Mouse (Mus musculus) inflammation-experienced regulatory T-cells, adult 6 months (primary cell): ENCODE measurements around the gene Sparcl1. TPM values are rescaled to one million over a fixed set of nuclear protein-coding genes. Genes with fewer than 3 reads are reported as not detected.

Source experiments
- polyA plus RNA-seq, 3 experiments: library from polyadenylated mRNA; unstranded; fragments of 100-300 nt; shearing (Covaris generic); gene quantifications; one replicate each; pipeline ENCODE4 v1.2.1; 2017

Gene Sparcl1
- polyA plus RNA-seq, 3 experiments from 2014 or later = not detected

Other genes with a start within 250 kb of the Sparcl1 start
- gene Klhl8, start 202.5 kb downstream of the Sparcl1 start, polyA plus RNA-seq = under 1 TPM; 0.19 to 0.75 (median 0.49) TPM
- gene Hsd17b13, start 136.3 kb downstream of the Sparcl1 start, polyA plus RNA-seq = not detected
- gene Hsd17b11, start 91.8 kb downstream of the Sparcl1 start, polyA plus RNA-seq = 1 to 10 TPM; 3.5 to 4.9 (median 3.8) TPM
- gene Nudt9, start 67.4 kb downstream of the Sparcl1 start, polyA plus RNA-seq = 10 to 100 TPM; 14.9 to 17.8 (median 16.2) TPM
- not detected for gene Gm17660, start 36.1 kb downstream of the Sparcl1 start, polyA plus RNA-seq
- not detected for gene Dspp, start 57.0 kb upstream of the Sparcl1 start, polyA plus RNA-seq
- not detected for gene Dmp1, start 88.9 kb upstream of the Sparcl1 start, polyA plus RNA-seq
- not detected for gene Ibsp, start 185.4 kb upstream of the Sparcl1 start, polyA plus RNA-seq
- not detected for gene Mepe, start 211.6 kb upstream of the Sparcl1 start, polyA plus RNA-seq